Comparison of ENCODE assay signal across 8 mouse cellular contexts in the genomic region with DNA sequence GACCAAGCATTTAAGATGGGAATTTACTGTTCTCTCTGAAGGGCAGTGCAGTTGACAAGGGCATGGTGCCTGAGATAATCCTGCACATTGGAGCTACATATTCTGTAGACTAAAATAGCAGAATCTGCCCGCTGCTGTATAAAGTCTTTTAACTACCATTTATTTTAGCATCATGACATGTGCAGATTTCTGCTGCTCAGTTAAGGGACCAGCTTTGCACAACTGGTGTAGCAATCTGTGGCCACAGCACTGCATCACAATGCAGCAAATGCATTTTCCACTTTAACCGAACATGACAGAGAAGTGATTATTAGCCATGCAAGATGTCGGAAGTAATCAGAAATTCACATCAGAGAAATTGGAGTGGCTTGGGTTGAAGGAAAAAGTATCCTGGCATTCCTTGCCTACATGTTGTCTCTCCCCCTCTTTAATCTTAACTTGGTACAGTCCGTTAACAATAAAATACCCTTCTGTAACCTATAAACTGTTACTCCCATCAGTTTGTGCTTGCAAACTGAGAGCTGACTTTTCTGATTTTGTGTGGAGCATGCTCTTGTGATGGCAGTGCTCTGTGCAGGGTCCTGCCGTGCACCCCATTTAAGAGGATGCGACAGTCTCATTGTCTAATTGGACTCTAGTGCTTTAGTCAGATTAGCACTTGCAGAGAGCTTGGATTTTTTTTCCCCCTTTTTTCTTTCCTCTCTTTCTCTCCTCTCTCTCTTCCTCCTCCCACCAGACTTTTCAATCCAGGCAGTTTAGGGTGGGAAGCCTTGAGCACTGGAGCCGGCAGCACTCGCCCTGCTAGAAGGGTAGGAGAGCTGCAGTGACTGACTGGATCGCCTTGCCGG. TPM values are rescaled to one million over a fixed set of nuclear protein-coding genes. Genes with fewer than 3 reads are reported as not detected.
DNase-seq lines count a peak whose midpoint lies in the region; ATAC-seq and TF ChIP-seq lines count a peak whose summit lies in the region.

No protein-coding gene starts in this region.

- H3K27ac ChIP-seq in neural tube, embryonic 14.5 days (ENCODE audit: low read depth, low read length): peak overlapping the region; percentile 35
- no peak overlapping the region for H3K27ac ChIP-seq in thymus, adult 2 months (ENCODE audit: control insufficient read depth, insufficient read depth, low read length)

- H3K4me2 ChIP-seq in neural tube, embryonic 14.5 days (ENCODE audit: low read depth, low read length): peak overlapping the region; percentile 3

- ATAC-seq in neural tube, embryonic 14.5 days (ENCODE audit: low read depth): peak; percentile 77; the same call in 1 of the 2 replicates

- peak overlapping the region; percentile 17 for H3K9ac ChIP-seq in neural tube, embryonic 14.5 days (replicated peaks; ENCODE audit: low read depth, low read length)

- WGBS in neural tube, embryonic 14.5 days: 37% methylated on average over 10 of the region's 10 CpGs
- WGBS in thymus, adult 2 months: 97% methylated on average over 10 of the region's 10 CpGs

- peaks cover 6% of the 10 kb centered on the region for H3K4me1 ChIP-seq in neural tube, embryonic 14.5 days (ENCODE audit: control insufficient read depth, insufficient read depth, low read length)
- H3K4me1 ChIP-seq in thymus, adult 2 months (replicated peaks; ENCODE audit: control insufficient read depth, insufficient read depth, low read length): no peaks in the 10 kb centered on the region

- H3K4me3 ChIP-seq in neural tube, embryonic 14.5 days (ENCODE audit: low read depth, low read length): peak overlapping the region; percentile 31
- H3K4me3 ChIP-seq in thymus, adult 2 months (ENCODE audit: control insufficient read depth, insufficient read depth, low read length): no peak overlapping the region

- H3K36me3 ChIP-seq in neural tube, embryonic 14.5 days (ENCODE audit: control insufficient read depth, insufficient read depth, low read length): no peaks in the 10 kb centered on the region
- H3K36me3 ChIP-seq in thymus, adult 2 months (ENCODE audit: control insufficient read depth, insufficient read depth, low read length): no peaks in the 10 kb centered on the region

- H3K9me3 ChIP-seq in neural tube, embryonic 14.5 days (ENCODE audit: control insufficient read depth, low read length): no peaks in the 10 kb centered on the region

- no peak for TF ChIP-seq POLR2A in thymus, adult 2 months (IDR thresholded peaks at IDR 0.05; ENCODE audit: control insufficient read depth, extremely low read depth, insufficient read depth, low read length, poor library complexity)

- no peak for TF ChIP-seq CTCF in thymus, adult 2 months (IDR thresholded peaks at IDR 0.05; ENCODE audit: borderline replicate concordance, control insufficient read depth, extremely low read depth, insufficient read depth, low read length, poor library complexity)

- H3K27me3 ChIP-seq in neural tube, embryonic 14.5 days (ENCODE audit: control insufficient read depth, insufficient read depth, low read length): no peaks in the 10 kb centered on the region
- no peaks in the 10 kb centered on the region for H3K27me3 ChIP-seq in thymus, adult 2 months (ENCODE audit: control insufficient read depth, insufficient read depth, low read length)

- DNase-seq in layer of hippocampus, adult 11-12 months (ENCODE audit: low spot score): peak; percentile 46
- no peak for DNase-seq in layer of hippocampus, postnatal 25 days (ENCODE audit: extremely low spot score in 1 of 2, low spot score in 1 of 2)
- DNase-seq in forelimb bud, embryonic 11.5 days (ENCODE audit: low read depth, low spot score): peak; percentile 43
- peak; percentile 38 for DNase-seq in layer of hippocampus, adult 9-11 months
- DNase-seq in gastrocnemius, postnatal 4 days (ENCODE audit: low spot score in 2 of 2): no peak
- no peak for DNase-seq in thymus, adult 2 months
- DNase-seq in adrenal gland, adult (ENCODE audit: inconsistent age in 2 of 2, low spot score in 1 of 2): no peak

RNA-seq across cellular contexts. Expression of a gene that starts 52.2 kb away (rescaled TPM):
- total RNA-seq in layer of hippocampus, postnatal 25 days (2021): 10 to 100 TPM; 42.5 to 60.5 TPM
- 58.4 and 67.4 TPM in 2 replicates for polyA plus RNA-seq in neural tube, embryonic 14.5 days (2014; fragmentation: Nextera tagmentation; extraction: Ambion mirVana)
- 10 to 100 TPM; 26.7 to 32.9 TPM for total RNA-seq in gastrocnemius, postnatal 4 days (2021)
- 28.1 and 28.2 TPM in 2 replicates for polyA plus RNA-seq in thymus, adult 2 months (2012; rRNA removed)

Comparison
In these comparisons a context has a peak if more than half of its experiments do, and no peak if none do; other contexts are left out.
1. DNase-seq: peak in layer of hippocampus, adult 11-12 months (single experiment), forelimb bud, embryonic 11.5 days (single experiment) and layer of hippocampus, adult 9-11 months (single experiment); none in layer of hippocampus, postnatal 25 days (0 of 2), gastrocnemius, postnatal 4 days (0 of 2), thymus, adult 2 months (single experiment) and adrenal gland, adult (0 of 2).